In genomic region chr9:70416412-70416811, GRCm38 (mm10) we compare ENCODE assay signal across 11 mouse cellular contexts. TPM values are rescaled to one million over a fixed set of nuclear protein-coding genes. Genes with fewer than 3 reads are reported as not detected.
A peak's percentile ranks its signal among the peaks of the same experiment; 100 is the strongest.
DNase-seq lines count a peak whose midpoint lies in the region; ATAC-seq and TF ChIP-seq lines count a peak whose summit lies in the region.
"Had no signal": no experiment of that assay in that cellular context is flagged by ENCODE, and none has a peak within 500 bp of the region (broad histone marks: within the 10 kb centered on the region; RNA-seq: fewer than 3 reads in every experiment).

No protein-coding gene starts in this region.

- no peaks in the 10 kb centered on the region for H3K9me3 ChIP-seq in hindbrain, embryonic 14.5 days (ENCODE audit: control insufficient read depth, low read length)

- H3K27me3 ChIP-seq in hindbrain, embryonic 14.5 days (ENCODE audit: control insufficient read depth, insufficient read depth, low read length): no peaks in the 10 kb centered on the region

- no peak overlapping the region for H3K4me2 ChIP-seq in hindbrain, embryonic 14.5 days (replicated peaks)

- H3K4me1 ChIP-seq in lung, adult 2 months (ENCODE audit: control insufficient read depth, insufficient read depth, low read length): no peaks in the 10 kb centered on the region
- H3K4me1 ChIP-seq in hindbrain, embryonic 14.5 days (replicated peaks; ENCODE audit: control insufficient read depth, insufficient read depth, low read length): peaks cover 3% of the 10 kb centered on the region; the same call in 1 of the 2 replicates

- DNase-seq in lung, adult 2 months: no peak
- no peak for DNase-seq in lung, adult 18-20 months
- peak; percentile 41 for DNase-seq in MEL-GATA-1-ER (ENCODE audit: extremely low read depth, low read depth)
- peak; percentile 48 for DNase-seq in thymus, postnatal 14 days
- DNase-seq in left cerebral cortex, postnatal 10 days (ENCODE audit: extremely low spot score in 1 of 2, low spot score in 2 of 2): no peak
- no peak for DNase-seq in hindbrain, embryonic 14.5 days (ENCODE audit: low spot score)
- no peak for DNase-seq in lung, postnatal 25 days (ENCODE audit: low spot score)
- DNase-seq: kidney, postnatal 4 days; lung, postnatal 36 days had no signal

- 65% methylated on average over 3 of the region's 3 CpGs for WGBS in lung, adult 2 months
- WGBS in hindbrain, embryonic 14.5 days: 90% methylated on average over 3 of the region's 3 CpGs

- intact Hi-C loops in left cerebral cortex, postnatal 10 days (cut with DNase I): no loop called here

- no peak overlapping the region for H3K9ac ChIP-seq in hindbrain, embryonic 14.5 days

- peaks cover 45% of the 10 kb centered on the region for H3K36me3 ChIP-seq in hindbrain, embryonic 14.5 days (replicated peaks; ENCODE audit: control insufficient read depth, insufficient read depth)

- H3K4me3 ChIP-seq in lung, adult 2 months (replicated peaks; ENCODE audit: extremely low read depth, low read depth, low read length): no peak overlapping the region
- H3K4me3 ChIP-seq in hindbrain, embryonic 14.5 days (replicated peaks; ENCODE audit: low read length): no peak overlapping the region
- H3K4me3 ChIP-seq: erythroblast, embryonic 14.5 days had no signal

- TF ChIP-seq CTCF in lung, adult 2 months (IDR thresholded peaks at IDR 0.05; ENCODE audit: insufficient read depth, low read length): peak; percentile 42; the same call in 1 of the 2 replicates

- H3K27ac ChIP-seq in hindbrain, embryonic 14.5 days: no peak overlapping the region

- TF ChIP-seq POLR2A in lung, adult 2 months (IDR thresholded peaks at IDR 0.05; ENCODE audit: borderline replicate concordance, extremely low read depth, low read depth, low read length): no peak

- ATAC-seq in erythroid progenitor cell, adult 5-6 weeks (replicated peaks; ENCODE audit: low FRiP score, poor library complexity, severe bottlenecking): peak; percentile 60
- no peak for ATAC-seq in hindbrain, embryonic 14.5 days (ENCODE audit: low FRiP score)

RNA-seq across cellular contexts. Expression of gene Ccnb2, which starts 4.9 kb away (rescaled TPM):
- 1.1 and 2.1 TPM in 2 replicates for polyA plus RNA-seq in lung, adult 2 months (2012; rRNA removed)
- total RNA-seq in erythroid progenitor cell, adult 5-6 weeks (2015; ENCODE audit: low replicate concordance): 314 and 369 TPM in 2 replicates
- 254 and 369 TPM in 2 replicates for total RNA-seq in erythroid progenitor cell, adult 5-6 weeks (2017; ENCODE audit: low replicate concordance)
- total RNA-seq in left cerebral cortex, postnatal 10 days (2021): 1 to 10 TPM; 3.6 TPM
- 27.9 and 28.1 TPM in 2 replicates for polyA plus RNA-seq in hindbrain, embryonic 14.5 days (2014; fragmentation: Nextera tagmentation; extraction: Ambion mirVana)

Comparison
In these comparisons a context has a peak if more than half of its experiments do, and no peak if none do; other contexts are left out.
1. DNase-seq: peak in MEL-GATA-1-ER (single experiment) and thymus, postnatal 14 days (single experiment); none in lung, adult 2 months (single experiment), lung, adult 18-20 months (0 of 2), left cerebral cortex, postnatal 10 days (0 of 2), hindbrain, embryonic 14.5 days (single experiment) and lung, postnatal 25 days (single experiment).
2. RNA of gene Ccnb2, which starts 4.9 kb away (total RNA-seq): 254 to 369 TPM in erythroid progenitor cell, adult 5-6 weeks; 3.6 TPM in left cerebral cortex, postnatal 10 days; every median in the first group is over 10 times any median in the second.